Comparison of ENCODE assay signal across 8 mouse cellular contexts in the genomic region with DNA sequence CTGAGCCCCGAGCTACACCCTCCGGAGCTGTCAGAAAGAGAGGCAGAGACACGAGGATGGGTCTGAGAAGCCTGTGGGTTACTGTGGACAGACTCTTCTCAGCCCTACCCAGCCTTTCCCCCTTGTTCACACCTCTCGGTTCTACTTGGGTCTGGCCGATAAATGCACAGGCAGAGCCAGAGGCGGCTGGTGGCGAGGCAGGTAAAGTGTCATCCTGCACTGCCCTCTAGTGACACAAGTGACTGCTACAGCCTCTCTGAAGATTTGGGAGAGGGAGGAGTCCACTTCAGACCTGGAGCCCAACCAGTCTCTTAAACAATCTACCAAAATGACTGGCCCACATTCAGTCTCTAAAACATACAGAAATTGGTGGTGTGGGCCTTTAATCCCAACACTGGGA. TPM values are rescaled to one million over a fixed set of nuclear protein-coding genes. Genes with fewer than 3 reads are reported as not detected.
DNase-seq lines count a peak whose midpoint lies in the region; ATAC-seq lines count a peak whose summit lies in the region.

No protein-coding gene starts in this region.

- H3K4me3 ChIP-seq in embryonic facial prominence, embryonic 13.5 days = no peak overlapping the region
- no peak overlapping the region for H3K4me3 ChIP-seq in kidney, embryonic 14.5 days (ENCODE audit: low read length)
- H3K4me3 ChIP-seq in stomach, embryonic 15.5 days (replicated peaks) = no peak overlapping the region

- WGBS in embryonic facial prominence, embryonic 13.5 days = 27% methylated on average over 7 of the region's 7 CpGs
- WGBS in kidney, embryonic 14.5 days = 30% methylated on average over 7 of the region's 7 CpGs
- WGBS in stomach, embryonic 15.5 days = 27% methylated on average over 7 of the region's 7 CpGs

- H3K4me1 ChIP-seq in embryonic facial prominence, embryonic 13.5 days = peaks cover 3% of the 10 kb centered on the region
- peaks cover 13% of the 10 kb centered on the region for H3K4me1 ChIP-seq in kidney, embryonic 14.5 days (ENCODE audit: control insufficient read depth, insufficient read depth, low read length)
- 0 out of 2 replicates have a peak, but pooled peaks cover 5% of the 10 kb centered on the region for H3K4me1 ChIP-seq in stomach, embryonic 15.5 days

- no peak overlapping the region for H3K27ac ChIP-seq in embryonic facial prominence, embryonic 13.5 days
- no peak overlapping the region for H3K27ac ChIP-seq in kidney, embryonic 14.5 days (ENCODE audit: low read depth, low read length)
- no peak overlapping the region for H3K27ac ChIP-seq in stomach, embryonic 15.5 days

- peak; percentile 43; the same call in 1 of the 2 replicates for ATAC-seq in embryonic facial prominence, embryonic 13.5 days (ENCODE audit: insufficient number of reproducible peaks, insufficient read depth, low FRiP score, low TSS enrichment, low read depth)
- peak; percentile 62 for ATAC-seq in kidney, embryonic 14.5 days (ENCODE audit: low FRiP score, low TSS enrichment)
- peak; percentile 37 for ATAC-seq in stomach, embryonic 15.5 days (ENCODE audit: insufficient read depth, low FRiP score, low read depth)

- H3K9ac ChIP-seq in embryonic facial prominence, embryonic 13.5 days = no peak overlapping the region
- no peak overlapping the region for H3K9ac ChIP-seq in kidney, embryonic 14.5 days (ENCODE audit: low read depth, low read length)
- no peak overlapping the region for H3K9ac ChIP-seq in stomach, embryonic 15.5 days

- H3K9me3 ChIP-seq in embryonic facial prominence, embryonic 13.5 days = no peaks in the 10 kb centered on the region
- H3K9me3 ChIP-seq in kidney, embryonic 14.5 days (ENCODE audit: control insufficient read depth, low read length) = no peaks in the 10 kb centered on the region
- no peaks in the 10 kb centered on the region for H3K9me3 ChIP-seq in stomach, embryonic 15.5 days

- no peaks in the 10 kb centered on the region for H3K27me3 ChIP-seq in embryonic facial prominence, embryonic 13.5 days
- no peaks in the 10 kb centered on the region for H3K27me3 ChIP-seq in kidney, embryonic 14.5 days (ENCODE audit: control insufficient read depth, insufficient read depth, low read length)
- H3K27me3 ChIP-seq in stomach, embryonic 15.5 days (replicated peaks) = no peaks in the 10 kb centered on the region

- peaks cover 51% of the 10 kb centered on the region for H3K36me3 ChIP-seq in embryonic facial prominence, embryonic 13.5 days
- H3K36me3 ChIP-seq in kidney, embryonic 14.5 days (ENCODE audit: control insufficient read depth, insufficient read depth, low read length) = peaks cover 43% of the 10 kb centered on the region
- H3K36me3 ChIP-seq in stomach, embryonic 15.5 days = peaks cover 26% of the 10 kb centered on the region

- peak; percentile 69 to 73 for DNase-seq in B cell, adult 2 months
- peak; percentile 68 for DNase-seq in adrenal gland, postnatal 25 days
- peak; percentile 52 to 78 for DNase-seq in heart, adult 9 months (ENCODE audit: low spot score in 2 of 2)
- DNase-seq in liver = peak; percentile 79
- peak; percentile 85 for DNase-seq in naive thymus-derived CD4-positive, alpha-beta T cell, adult 2 months (ENCODE audit: low read depth)

- no peak overlapping the region for H3K4me2 ChIP-seq in embryonic facial prominence, embryonic 13.5 days
- H3K4me2 ChIP-seq in kidney, embryonic 14.5 days (replicated peaks; ENCODE audit: low read depth, low read length) = no peak overlapping the region
- H3K4me2 ChIP-seq in stomach, embryonic 15.5 days = no peak overlapping the region

RNA-seq across cellular contexts. Expression of a gene that starts 6.3 kb away (rescaled TPM):
- total RNA-seq in adrenal gland, postnatal 25 days (2021) = 50.1 and 62.8 TPM in 2 replicates
- polyA plus RNA-seq in embryonic facial prominence, embryonic 13.5 days (2015; fragmentation: Nextera tagmentation; extraction: Ambion mirVana) = 89.4 and 94.8 TPM in 2 replicates
- 66.9 and 69.1 TPM in 2 replicates for polyA plus RNA-seq in kidney, embryonic 14.5 days (2014; fragmentation: Nextera tagmentation; extraction: Ambion mirVana)
- 67.2 and 76.5 TPM in 2 replicates for polyA plus RNA-seq in stomach, embryonic 15.5 days (2015; fragmentation: Nextera tagmentation; extraction: Ambion mirVana)

RNA-seq across cellular contexts. Expression of a gene that starts 17.9 kb away (rescaled TPM):
- 0.27 and 0.76 TPM in 2 replicates for total RNA-seq in adrenal gland, postnatal 25 days (2021)
- polyA plus RNA-seq in embryonic facial prominence, embryonic 13.5 days (2015; fragmentation: Nextera tagmentation; extraction: Ambion mirVana) = 2.4 and 3.4 TPM in 2 replicates
- 33.7 and 36.3 TPM in 2 replicates for polyA plus RNA-seq in kidney, embryonic 14.5 days (2014; fragmentation: Nextera tagmentation; extraction: Ambion mirVana)
- polyA plus RNA-seq in stomach, embryonic 15.5 days (2015; fragmentation: Nextera tagmentation; extraction: Ambion mirVana) = 55.2 and 65.6 TPM in 2 replicates

RNA-seq across cellular contexts. Expression of a gene that starts 33.8 kb away (rescaled TPM):
- 32.0 and 36.3 TPM in 2 replicates for total RNA-seq in adrenal gland, postnatal 25 days (2021)
- polyA plus RNA-seq in embryonic facial prominence, embryonic 13.5 days (2015; fragmentation: Nextera tagmentation; extraction: Ambion mirVana) = 19.9 and 27.9 TPM in 2 replicates
- 17.3 and 28.0 TPM in 2 replicates for polyA plus RNA-seq in kidney, embryonic 14.5 days (2014; fragmentation: Nextera tagmentation; extraction: Ambion mirVana)
- 63.6 and 85.7 TPM in 2 replicates for polyA plus RNA-seq in stomach, embryonic 15.5 days (2015; fragmentation: Nextera tagmentation; extraction: Ambion mirVana)
